Mouse (Mus musculus) G1E (cell line): ENCODE data around the gene Ptprg.

Source experiments
- CTCF ChIP-seq: IDR thresholded peaks from 2 replicates; pipeline ENCODE4 v1.5.1; 2012; ENCODE audit warnings: low read depth, low read length, inconsistent platforms, mixed read lengths
- GATA1 ChIP-seq: IDR thresholded peaks from 2 replicates; pipeline ENCODE4 v1.6.1; 2012; ENCODE audit warnings: borderline replicate concordance, low read length, inconsistent platforms, mixed read lengths
- POLR2AphosphoS5 ChIP-seq: IDR thresholded peaks from 2 replicates; pipeline ENCODE4 v1.6.1; 2012; ENCODE audit warnings: low read depth, low read length, inconsistent platforms; ENCODE audit not compliant: insufficient replicate concordance

DNA sequence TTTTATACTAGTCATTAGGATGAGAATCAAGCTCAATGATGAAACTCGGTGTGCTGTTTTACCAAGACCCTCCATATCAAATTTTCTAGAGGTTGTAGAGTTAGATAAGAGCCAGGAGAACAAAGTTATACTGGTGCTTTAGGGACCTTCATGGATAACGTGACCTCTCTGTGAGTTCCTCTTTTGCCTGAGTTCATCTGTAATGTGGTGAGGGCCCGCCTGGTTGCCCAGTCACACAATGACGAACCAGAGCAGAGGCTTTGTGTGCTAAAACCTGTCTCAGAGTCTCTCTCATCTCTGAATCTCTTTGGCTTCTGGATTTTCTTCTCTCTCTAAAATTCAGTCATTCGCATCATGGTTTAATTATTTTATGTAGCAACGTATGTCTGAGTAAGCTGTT, 204.9 kb downstream of the Ptprg start:
- no peak for TF ChIP-seq CTCF
- TF ChIP-seq POLR2AphosphoS5, result no peak
- no peak for TF ChIP-seq GATA1
